Comparison of ENCODE assay signal across 8 mouse cellular contexts in the genomic region with DNA sequence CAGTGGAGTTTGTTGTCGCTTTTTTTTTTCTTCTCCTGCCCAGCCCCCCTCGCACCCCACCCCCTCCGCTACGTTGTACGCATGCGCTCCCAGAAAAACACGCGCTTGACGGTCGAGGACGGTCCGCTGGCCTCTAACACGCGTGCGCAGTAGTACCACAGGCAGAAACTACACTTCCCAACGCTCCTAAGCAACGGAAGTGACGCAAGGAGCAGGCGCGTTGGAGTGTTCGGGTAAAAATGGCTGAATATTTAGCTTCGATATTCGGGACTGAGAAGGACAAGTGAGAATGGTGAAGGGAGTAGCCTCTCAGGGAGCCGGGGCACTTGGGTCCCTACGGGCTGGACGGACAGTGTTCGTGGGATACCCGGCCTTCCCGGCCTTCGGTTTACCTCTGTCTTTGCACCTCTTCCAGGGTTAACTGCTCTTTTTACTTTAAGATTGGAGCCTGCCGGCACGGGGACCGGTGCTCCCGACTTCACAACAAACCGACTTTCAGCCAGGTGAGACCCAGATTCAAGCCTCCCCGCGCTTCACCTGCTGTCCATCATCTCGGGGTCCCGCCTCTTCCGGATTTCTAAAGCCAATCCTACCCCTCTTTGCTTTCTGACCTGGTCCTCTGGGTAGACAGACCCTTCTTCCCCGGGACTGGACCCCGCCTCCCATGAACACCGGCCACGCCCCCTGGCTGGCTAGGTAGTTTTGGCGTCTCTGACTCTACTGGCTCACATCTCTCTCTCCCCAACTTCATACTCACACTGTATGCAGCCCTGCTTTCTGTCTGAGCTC. TPM values are rescaled to one million over a fixed set of nuclear protein-coding genes. Genes with fewer than 3 reads are reported as not detected.
A peak's percentile ranks its signal among the peaks of the same experiment; 100 is the strongest.
DNase-seq lines count a peak whose midpoint lies in the region; ATAC-seq and TF ChIP-seq lines count a peak whose summit lies in the region.

A gene (plus strand): TSS at position 185 of the 789 bp plus-strand sequence.
A gene (plus strand): TSS at position 228 of the 789 bp plus-strand sequence.
A gene (minus strand): TSS at position 511 of the 789 bp plus-strand sequence.

- peak within 1 kb of the TSS; percentile 81 for H3K4me2 ChIP-seq in embryonic facial prominence, embryonic 15.5 days (replicated peaks)
- H3K4me2 ChIP-seq in limb, embryonic 14.5 days (replicated peaks; ENCODE audit: low read depth, low read length, severe bottlenecking): peak within 1 kb of the TSS; percentile 52
- H3K4me2 ChIP-seq in midbrain, postnatal 0 days (ENCODE audit: low read depth, low read length, poor library complexity, severe bottlenecking): peak within 1 kb of the TSS; percentile 79

- no peaks in the 10 kb centered on the region for H3K9me3 ChIP-seq in embryonic facial prominence, embryonic 15.5 days (replicated peaks)
- no peaks in the 10 kb centered on the region for H3K9me3 ChIP-seq in limb, embryonic 14.5 days (ENCODE audit: control insufficient read depth, low read length)
- H3K9me3 ChIP-seq in midbrain, postnatal 0 days (ENCODE audit: low read length): no peaks in the 10 kb centered on the region

- peak within 1 kb of the TSS; percentile 86 for H3K27ac ChIP-seq in bone marrow, adult 2 months (ENCODE audit: control insufficient read depth, insufficient read depth, low read depth, low read length, poor library complexity)
- peak within 1 kb of the TSS; percentile 98 for H3K27ac ChIP-seq in embryonic facial prominence, embryonic 15.5 days (replicated peaks)
- H3K27ac ChIP-seq in limb, embryonic 14.5 days (replicated peaks; ENCODE audit: low read depth, low read length): peak within 1 kb of the TSS; percentile 86
- peak within 1 kb of the TSS; percentile 86 for H3K27ac ChIP-seq in midbrain, postnatal 0 days (ENCODE audit: low read depth, low read length)

- peaks cover 3% of the 10 kb centered on the region; the same call in 1 of the 2 replicates for H3K4me1 ChIP-seq in bone marrow, adult 2 months (ENCODE audit: control insufficient read depth, insufficient read depth, low read length)
- peaks cover 28% of the 10 kb centered on the region for H3K4me1 ChIP-seq in embryonic facial prominence, embryonic 15.5 days
- H3K4me1 ChIP-seq in limb, embryonic 14.5 days (ENCODE audit: control insufficient read depth, insufficient read depth, low read length): peaks cover 16% of the 10 kb centered on the region
- H3K4me1 ChIP-seq in midbrain, postnatal 0 days (ENCODE audit: insufficient read depth, low read length): no peaks in the 10 kb centered on the region

- no peaks in the 10 kb centered on the region for H3K27me3 ChIP-seq in embryonic facial prominence, embryonic 15.5 days
- H3K27me3 ChIP-seq in limb, embryonic 14.5 days (ENCODE audit: control insufficient read depth, insufficient read depth, low read length): no peaks in the 10 kb centered on the region
- no peaks in the 10 kb centered on the region for H3K27me3 ChIP-seq in midbrain, postnatal 0 days (ENCODE audit: insufficient read depth, low read length)

- peak within 1 kb of the TSS; percentile 90 for H3K4me3 ChIP-seq in bone marrow, adult 2 months (replicated peaks; ENCODE audit: control insufficient read depth, low read depth, low read length)
- H3K4me3 ChIP-seq in embryonic facial prominence, embryonic 15.5 days (replicated peaks): peak within 1 kb of the TSS; percentile 94
- H3K4me3 ChIP-seq in limb, embryonic 14.5 days (replicated peaks; ENCODE audit: low read length): peak within 1 kb of the TSS; percentile 74
- H3K4me3 ChIP-seq in midbrain, postnatal 0 days (ENCODE audit: low read depth, low read length): peak within 1 kb of the TSS; percentile 63

- peaks cover 19% of the 10 kb centered on the region for H3K36me3 ChIP-seq in embryonic facial prominence, embryonic 15.5 days
- peaks cover 30% of the 10 kb centered on the region for H3K36me3 ChIP-seq in limb, embryonic 14.5 days (ENCODE audit: control insufficient read depth, insufficient read depth, low read length)
- H3K36me3 ChIP-seq in midbrain, postnatal 0 days (ENCODE audit: insufficient read depth, low read length): peaks cover 23% of the 10 kb centered on the region

- peak; percentile 90 for ATAC-seq in embryonic facial prominence, embryonic 15.5 days (ENCODE audit: insufficient number of reproducible peaks, low FRiP score, low TSS enrichment, low read depth)
- peak; percentile 90 for ATAC-seq in limb, embryonic 14.5 days (ENCODE audit: low FRiP score, low read depth)
- ATAC-seq in midbrain, postnatal 0 days (ENCODE audit: low FRiP score): peak; percentile 86

- WGBS in bone marrow, adult 2 months: under 1% methylated on average over 45 of the region's 45 CpGs
- under 1% methylated on average over 45 of the region's 45 CpGs for WGBS in embryonic facial prominence, embryonic 15.5 days
- under 1% methylated on average over 43 of the region's 45 CpGs for WGBS in limb, embryonic 14.5 days
- WGBS in midbrain, postnatal 0 days: under 1% methylated on average over 45 of the region's 45 CpGs

- H3K9ac ChIP-seq in embryonic facial prominence, embryonic 15.5 days: peak within 1 kb of the TSS; percentile 86
- peak within 1 kb of the TSS; percentile 70 for H3K9ac ChIP-seq in limb, embryonic 14.5 days (ENCODE audit: low read depth, low read length, severe bottlenecking)
- peak within 1 kb of the TSS; percentile 75 for H3K9ac ChIP-seq in midbrain, postnatal 0 days (replicated peaks; ENCODE audit: low read length, poor library complexity, severe bottlenecking)

- peak; percentile 99 for DNase-seq in 416B (ENCODE audit: low read depth)
- peak; percentile 97 for DNase-seq in heart, adult 8-10 months (ENCODE audit: low spot score)
- peak; percentile 98 for DNase-seq in kidney, adult 9 months
- DNase-seq in limb, embryonic 14.5 days (ENCODE audit: low spot score): peak; percentile 98
- peak; percentile 99 for DNase-seq in midbrain, postnatal 0 days (ENCODE audit: low spot score)
- DNase-seq in spleen, postnatal 14 days (ENCODE audit: low spot score in 2 of 2): peak; percentile 87 to 90

- no peak for TF ChIP-seq CTCF in bone marrow, adult 2 months (IDR thresholded peaks at IDR 0.05; ENCODE audit: control insufficient read depth, insufficient read depth, low read length)
- TF ChIP-seq CTCF in midbrain, postnatal 0 days (IDR thresholded peaks at IDR 0.05): peak; percentile 17; the same call in 1 of the 2 replicates

- peak; percentile 31; the same call in 1 of the 2 replicates for TF ChIP-seq POLR2A in bone marrow, adult 2 months (IDR thresholded peaks at IDR 0.05; ENCODE audit: borderline replicate concordance, control insufficient read depth, low read depth, low read length)
- no peak for TF ChIP-seq POLR2A in limb, embryonic 14.5 days (IDR thresholded peaks at IDR 0.05; ENCODE audit: borderline replicate concordance, extremely low read depth, insufficient read depth, insufficient read length)

RNA-seq across cellular contexts. Expression of the first gene that starts in this region (rescaled TPM):
- 28.8 and 71.1 TPM in 2 replicates for polyA plus RNA-seq in bone marrow, adult 2 months (2011; ENCODE audit: insufficient read depth, insufficient read length, low replicate concordance, missing spikeins)
- 83.7 and 86.6 TPM in 2 replicates for polyA plus RNA-seq in embryonic facial prominence, embryonic 15.5 days (2015; fragmentation: Nextera tagmentation; extraction: Ambion mirVana)
- 10 to 100 TPM; 62.1 to 70.3 (median 67.2) TPM for total RNA-seq in heart, adult 8-10 months (2022)
- 71.8 and 75.8 TPM in 2 replicates for polyA plus RNA-seq in limb, embryonic 14.5 days (2012; rRNA removed)
- polyA plus RNA-seq in limb, embryonic 14.5 days (2014; fragmentation: Nextera tagmentation; extraction: Ambion mirVana): 95.6 and 99.2 TPM in 2 replicates
- total RNA-seq in midbrain, postnatal 0 days (2014; rRNA removed): 54.7 and 64.2 TPM in 2 replicates
- 96.4 and 97.0 TPM in 2 replicates for polyA plus RNA-seq in midbrain, postnatal 0 days (2015; fragmentation: Nextera tagmentation; extraction: Ambion mirVana)

RNA-seq across cellular contexts. Expression of the second gene that starts in this region (rescaled TPM):
- polyA plus RNA-seq in bone marrow, adult 2 months (2011; ENCODE audit: insufficient read depth, insufficient read length, low replicate concordance, missing spikeins): 7.6 and 11.0 TPM in 2 replicates
- polyA plus RNA-seq in embryonic facial prominence, embryonic 15.5 days (2015; fragmentation: Nextera tagmentation; extraction: Ambion mirVana): 11.0 and 15.0 TPM in 2 replicates
- 1 to 10 TPM in 2 of 4 experiments, under 1 TPM in 2; 0.80 to 1.6 (median 1.2) TPM for total RNA-seq in heart, adult 8-10 months (2022)
- polyA plus RNA-seq in limb, embryonic 14.5 days (2012; rRNA removed): 7.3 and 8.9 TPM in 2 replicates
- polyA plus RNA-seq in limb, embryonic 14.5 days (2014; fragmentation: Nextera tagmentation; extraction: Ambion mirVana): 5.0 and 7.4 TPM in 2 replicates
- total RNA-seq in midbrain, postnatal 0 days (2014; rRNA removed): 6.0 and 8.4 TPM in 2 replicates
- 4.9 and 7.2 TPM in 2 replicates for polyA plus RNA-seq in midbrain, postnatal 0 days (2015; fragmentation: Nextera tagmentation; extraction: Ambion mirVana)

RNA-seq across cellular contexts. Expression of the third gene that starts in this region (rescaled TPM):
- polyA plus RNA-seq in bone marrow, adult 2 months (2011; ENCODE audit: insufficient read depth, insufficient read length, low replicate concordance, missing spikeins): 50.7 and 98.9 TPM in 2 replicates
- polyA plus RNA-seq in embryonic facial prominence, embryonic 15.5 days (2015; fragmentation: Nextera tagmentation; extraction: Ambion mirVana): 136 and 140 TPM in 2 replicates
- total RNA-seq in heart, adult 8-10 months (2022): 10 to 100 TPM; 82.2 to 90.7 (median 88.5) TPM
- 141 and 161 TPM in 2 replicates for polyA plus RNA-seq in limb, embryonic 14.5 days (2012; rRNA removed)
- 136 and 137 TPM in 2 replicates for polyA plus RNA-seq in limb, embryonic 14.5 days (2014; fragmentation: Nextera tagmentation; extraction: Ambion mirVana)
- 63.8 and 133 TPM in 2 replicates for total RNA-seq in midbrain, postnatal 0 days (2014; rRNA removed)
- polyA plus RNA-seq in midbrain, postnatal 0 days (2015; fragmentation: Nextera tagmentation; extraction: Ambion mirVana): 135 and 144 TPM in 2 replicates

Comparison
In these comparisons a context has a peak if more than half of its experiments do, and no peak if none do; other contexts are left out.
1. Peak in every context shown above with its lines: DNase-seq, ATAC-seq, H3K4me3 ChIP-seq and H3K27ac ChIP-seq.